Mouse (Mus musculus) lung, adult 2 months (tissue): Measurements from ENCODE around the gene Gid8. TPM values are rescaled to one million over a fixed set of nuclear protein-coding genes. Genes with fewer than 3 reads are reported as not detected.

Experiments
- DNase-seq: peaks from one replicate; pipeline ENCODE4 v3.0.0; 2022
- H3K4me1 ChIP-seq: fragments of 200-500 bp; 2 replicates; pipeline ENCODE4 v1.6.1; 2011; ENCODE audit warnings: low read length; ENCODE audit not compliant: control insufficient read depth, insufficient read depth
- H3K4me3 ChIP-seq: fragments of 200-500 bp; replicated peaks from 2 replicates; pipeline ENCODE3; 2011; ENCODE audit warnings: low read depth, mild to moderate bottlenecking, control low read depth, low read length; ENCODE audit errors: extremely low read depth
- CTCF ChIP-seq: fragments of 200-500 bp; IDR thresholded peaks from 2 replicates; pipeline ENCODE4 v1.5.1; 2011; ENCODE audit warnings: mild to moderate bottlenecking, low read length, control low read depth; ENCODE audit not compliant: insufficient read depth
- POLR2A ChIP-seq: fragments of 200-500 bp; IDR thresholded peaks from 2 replicates; pipeline ENCODE4 v1.6.1; 2011; ENCODE audit warnings: low read depth, mild to moderate bottlenecking, control low read depth, low read length, borderline replicate concordance; ENCODE audit errors: extremely low read depth
- WGBS: fragments of 180-500 bp; shearing (Covaris S2); methylation state at CpG from one replicate; pipeline ENCODE4 v1.1.7; 2018; 5-methylcytosine and 5-hydroxymethylcytosine counted together
- polyA plus RNA-seq: library from polyadenylated mRNA; depleted of rRNA; stranded (reverse); fragments of >200 nt; gene quantifications from 2 replicates; pipeline ENCODE4 v1.2.3, GENCODE M21; 2012; rRNA removed

The Gid8 gene
- polyA plus RNA-seq, result 16.6 and 27.8 TPM in 2 replicates

DNA sequence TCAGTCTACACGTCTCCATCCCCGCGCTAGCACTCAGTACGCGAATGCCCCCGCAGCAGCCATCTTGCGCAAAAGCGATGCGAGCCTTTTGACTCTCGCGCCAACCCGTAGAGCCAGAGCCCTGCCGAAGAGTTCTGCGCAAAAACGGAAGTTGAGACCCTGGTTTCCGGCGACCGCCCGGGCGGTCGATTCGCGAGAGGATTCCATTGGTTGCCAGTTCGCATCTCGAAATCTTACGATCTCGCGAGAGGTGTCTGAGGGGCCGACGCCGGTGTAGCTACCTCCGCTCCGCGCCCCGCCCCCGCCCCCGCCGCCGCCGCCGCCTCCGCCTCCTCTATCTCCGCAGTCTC is at the start of gene Gid8, which contains the start of gene Dido1:
Gene Gid8 (plus strand): TSS at position 195 of the 350 bp plus-strand sequence.
Gene Dido1 (minus strand): TSS at position 77 of the 350 bp plus-strand sequence.
- under 1% methylated on average over 43 of the region's 43 CpGs for whole genome bisulfite sequencing
- no peak for TF ChIP-seq CTCF
- TF ChIP-seq POLR2A, result peak; percentile 75; the same call in 1 of the 2 replicates
- DNase-seq, result peak; percentile 96
- Histone ChIP-seq H3K4me3 (peak within 1 kb of the TSS; percentile 99), H3K4me1 (peaks cover 17% of the 10 kb centered on the region)

GRCm38 (mm10) chr2:180660521-180660920 is 49.4 kb upstream of the Gid8 start:
- 89% methylated on average over 5 of the region's 5 CpGs for WGBS
- TF ChIP-seq CTCF (no peak), POLR2A (no peak)
- H3K4me3 ChIP-seq, result no peak overlapping the region

GRCm38 (mm10) chr2:180662008-180662407 is 47.9 kb upstream of the Gid8 start:
- Histone ChIP-seq H3K4me1 (no peaks in the 10 kb centered on the region), H3K4me3 (no peak overlapping the region)
- DNase-seq, result no peak
- WGBS, result 72% methylated on average over 4 of the region's 4 CpGs
- no peak for TF ChIP-seq POLR2A
- TF ChIP-seq CTCF, result no peak

More at GRCm38 (mm10) chr2:180660521-180660920, 49.4 kb upstream of the Gid8 start:
- DNase-seq, result no peak
- no peaks in the 10 kb centered on the region for H3K4me1 ChIP-seq

- TF ChIP-seq POLR2A (no peak), CTCF (no peak)
- WGBS, result 77% methylated on average over 2 of the region's 2 CpGs
- no peak overlapping the region for H3K4me3 ChIP-seq
- DNase-seq, result no peak
- H3K4me1 ChIP-seq, result peaks cover 4% of the 10 kb centered on the region; the same call in 1 of the 2 replicates
Measured at GRCm38 (mm10) chr2:180676706-180677105, 33.2 kb upstream of the Gid8 start.

- WGBS, result 17% methylated on average over 4 of the region's 4 CpGs
- DNase-seq, result peak; percentile 66
- peak; percentile 36 for TF ChIP-seq CTCF
- no peak for TF ChIP-seq POLR2A
- Histone ChIP-seq H3K4me3 (no peak overlapping the region), H3K4me1 (peaks cover 4% of the 10 kb centered on the region; the same call in 1 of the 2 replicates)
Measured at GRCm38 (mm10) chr2:180678609-180679140, 31.2 kb upstream of the Gid8 start.

DNA sequence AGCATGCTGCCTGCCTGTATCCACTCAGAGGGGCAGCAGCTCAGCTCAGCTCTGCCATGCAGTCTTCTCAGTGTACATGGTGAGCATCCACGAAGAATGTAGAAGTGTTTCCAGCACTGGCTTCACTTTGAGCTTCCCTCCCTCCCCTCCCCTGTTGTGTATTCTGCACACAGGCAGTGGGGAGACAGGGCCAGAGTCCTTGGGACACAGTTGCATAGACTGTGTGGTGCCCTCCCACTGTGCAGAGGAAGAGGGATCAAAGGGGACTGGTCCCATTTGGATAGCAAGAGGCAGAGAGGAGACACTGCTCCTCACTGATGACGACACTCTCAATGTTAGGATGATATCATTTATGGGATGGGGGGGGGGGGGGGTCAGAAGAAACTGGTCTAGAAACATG is 28.7 kb upstream of the Gid8 start:
- H3K4me3 ChIP-seq, result no peak overlapping the region
- 51% methylated on average over 2 of the region's 2 CpGs for WGBS
- TF ChIP-seq POLR2A (no peak), CTCF (no peak)
- no peak for DNase-seq
- H3K4me1 ChIP-seq, result peaks cover 4% of the 10 kb centered on the region; the same call in 1 of the 2 replicates

DNA sequence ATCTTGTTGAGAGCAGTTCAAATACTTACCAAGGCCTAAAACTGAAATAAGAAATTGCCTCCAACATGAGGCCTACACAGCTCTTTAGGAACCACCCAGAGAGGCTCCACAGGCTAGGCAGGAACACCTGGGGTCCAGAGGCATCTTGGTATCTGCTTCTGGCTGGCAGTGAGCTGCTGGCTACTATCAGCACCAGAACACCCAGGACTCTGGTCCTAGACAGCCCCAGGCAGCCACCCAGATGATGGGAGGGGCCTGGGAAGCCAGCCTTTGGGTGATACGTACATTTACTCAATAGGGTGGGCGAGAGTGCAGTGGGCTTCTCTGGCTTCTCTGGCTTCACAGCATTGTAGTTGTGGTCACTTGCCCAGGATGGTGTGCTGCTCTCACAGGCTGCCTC is 26.4 kb upstream of the Gid8 start:
- DNase-seq, result no peak
- Histone ChIP-seq H3K4me3 (no peak overlapping the region), H3K4me1 (peaks cover 4% of the 10 kb centered on the region; the same call in 1 of the 2 replicates)
- WGBS, result 84% methylated on average over 2 of the region's 2 CpGs
- no peak for TF ChIP-seq POLR2A
- no peak for TF ChIP-seq CTCF

DNA sequence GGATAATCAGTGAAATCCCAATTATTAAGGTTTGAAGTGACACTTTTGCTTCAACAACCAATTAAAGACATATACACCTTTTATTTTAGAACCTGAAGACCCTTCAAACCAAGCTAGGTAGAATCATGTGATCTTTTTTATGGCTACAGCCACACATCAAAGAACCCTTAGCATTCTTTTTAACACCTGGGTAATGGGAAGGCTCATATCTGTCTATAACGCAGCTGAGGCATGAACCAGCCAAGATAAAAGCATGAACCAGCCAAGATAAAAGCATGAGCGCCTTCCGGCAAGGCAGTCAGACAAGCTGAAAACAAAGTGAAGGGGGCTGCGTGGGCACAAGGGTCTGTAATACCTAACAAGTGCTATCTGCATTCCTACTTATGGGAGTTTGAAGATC is 25.9 kb upstream of the Gid8 start:
- Histone ChIP-seq H3K4me1 (no peaks in the 10 kb centered on the region), H3K4me3 (no peak overlapping the region)
- no peak for DNase-seq
- TF ChIP-seq CTCF (no peak), POLR2A (no peak)
- WGBS, result 88% methylated on average over 4 of the region's 4 CpGs

DNA sequence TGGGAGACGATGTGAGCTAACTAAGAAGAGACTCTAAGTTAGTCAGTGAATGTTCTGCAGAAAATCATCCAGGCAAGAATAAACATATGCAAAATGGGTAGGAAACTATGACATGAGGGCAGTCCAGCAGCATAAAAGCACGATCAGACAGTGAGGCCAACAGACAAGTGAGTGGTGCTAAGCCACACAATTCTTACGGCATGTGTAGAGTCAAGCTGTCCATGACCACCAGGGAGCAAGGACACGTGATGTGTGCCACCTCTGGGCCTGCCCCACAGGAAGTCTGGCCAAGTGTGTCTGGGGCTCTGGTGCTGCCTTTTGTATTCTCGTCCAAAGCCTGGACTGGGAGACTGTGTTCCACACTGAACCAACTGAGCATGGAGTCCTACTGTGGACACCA is 20.1 kb upstream of the Gid8 start:
- H3K4me1 ChIP-seq, result peaks cover 8% of the 10 kb centered on the region
- 61% methylated on average over 5 of the region's 5 CpGs for WGBS
- H3K4me3 ChIP-seq, result no peak overlapping the region
- TF ChIP-seq POLR2A, result no peak
- DNase-seq, result no peak

DNA sequence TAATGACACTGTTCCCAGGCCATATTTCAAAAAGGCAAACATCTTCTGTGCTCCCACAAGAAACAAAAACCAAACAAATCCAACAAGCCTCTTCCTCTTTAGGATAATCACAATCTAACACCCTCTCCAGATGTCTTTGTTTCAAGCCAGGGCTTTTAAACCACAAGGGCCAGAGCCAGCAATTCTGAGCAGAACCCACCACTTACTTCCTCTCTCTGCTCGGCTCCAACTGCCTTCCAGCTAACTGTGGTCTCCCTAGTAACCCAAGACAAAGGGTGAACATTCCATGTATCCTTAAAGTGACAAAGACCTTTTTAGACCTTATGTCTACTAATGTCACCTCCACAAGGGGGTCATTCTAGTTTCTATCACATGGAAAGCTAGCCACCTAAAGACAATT is 17.3 kb upstream of the Gid8 start:
- 0% methylated on average over 1 of the region's 1 CpGs for WGBS
- Histone ChIP-seq H3K4me1 (peaks cover 8% of the 10 kb centered on the region), H3K4me3 (no peak overlapping the region)
- DNase-seq, result no peak
- TF ChIP-seq CTCF (no peak), POLR2A (no peak)

- Histone ChIP-seq H3K4me3 (no peak overlapping the region), H3K4me1 (peaks cover 15% of the 10 kb centered on the region)
- TF ChIP-seq POLR2A (no peak), CTCF (no peak)
- WGBS, result 49% methylated on average over 2 of the region's 2 CpGs
- no peak for DNase-seq
Measured at GRCm38 (mm10) chr2:180695176-180695575, 14.7 kb upstream of the Gid8 start.
